Mouse (Mus musculus): ENCODE results near the gene Fgf22.

Gene Fgf22

DNA sequence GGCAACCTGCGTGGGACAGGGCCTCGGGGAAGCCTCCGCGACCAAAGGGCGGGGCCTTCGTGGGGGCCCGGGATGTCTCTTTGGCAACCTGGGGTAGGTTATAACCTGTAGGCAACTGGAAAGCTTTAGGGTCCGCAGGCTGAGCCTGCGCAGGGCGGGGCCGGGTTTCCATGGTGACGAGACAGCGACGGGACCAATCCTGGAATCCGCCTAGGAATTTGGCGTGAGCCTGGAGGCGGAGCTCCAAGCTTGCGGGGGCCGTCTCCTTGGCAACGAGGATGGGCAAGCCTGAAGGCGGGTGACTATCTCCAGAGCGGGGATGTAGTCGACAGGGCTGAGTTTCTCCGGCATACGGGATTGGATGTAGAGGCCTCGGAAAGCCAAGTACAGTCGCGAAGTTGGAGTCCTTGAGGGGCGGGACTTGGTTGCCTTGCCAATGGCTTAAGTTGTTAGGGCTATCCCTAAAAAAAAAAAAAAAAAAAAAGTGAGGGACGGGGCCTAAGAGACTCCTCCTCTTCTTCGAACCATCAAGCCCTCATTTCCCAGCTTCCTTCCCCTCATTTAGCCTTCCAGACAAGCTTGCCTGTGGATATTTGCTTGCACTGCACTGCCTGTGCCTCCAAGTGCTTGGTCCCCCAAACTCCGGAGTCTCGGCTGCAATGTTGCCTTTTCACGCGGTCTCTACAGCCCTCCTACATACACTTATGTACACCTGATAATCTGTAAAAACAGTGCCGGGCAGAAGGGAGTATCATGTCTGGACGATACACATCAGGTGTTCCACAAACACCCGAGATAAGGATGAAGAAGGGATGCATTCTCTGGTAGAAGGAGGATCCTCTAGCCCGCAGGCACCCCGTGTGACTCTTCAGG is 12.7 kb downstream of the Fgf22 start:
- DNase-seq (ENCODE audit: low spot score in 2 of 2) = no peak

GRCm38 (mm10) chr10:79768400-79768799 is 13.5 kb downstream of the Fgf22 start:
- DNase-seq (ENCODE audit: low spot score in 2 of 2) = peak; percentile 38 to 67

GRCm38 (mm10) chr10:79769329-79769728 is 14.5 kb downstream of the Fgf22 start:
- no peak for DNase-seq (ENCODE audit: low spot score in 2 of 2)

GRCm38 (mm10) chr10:79772320-79772719 is 17.4 kb downstream of the Fgf22 start:
- no peak for DNase-seq (ENCODE audit: low spot score in 2 of 2)

DNA sequence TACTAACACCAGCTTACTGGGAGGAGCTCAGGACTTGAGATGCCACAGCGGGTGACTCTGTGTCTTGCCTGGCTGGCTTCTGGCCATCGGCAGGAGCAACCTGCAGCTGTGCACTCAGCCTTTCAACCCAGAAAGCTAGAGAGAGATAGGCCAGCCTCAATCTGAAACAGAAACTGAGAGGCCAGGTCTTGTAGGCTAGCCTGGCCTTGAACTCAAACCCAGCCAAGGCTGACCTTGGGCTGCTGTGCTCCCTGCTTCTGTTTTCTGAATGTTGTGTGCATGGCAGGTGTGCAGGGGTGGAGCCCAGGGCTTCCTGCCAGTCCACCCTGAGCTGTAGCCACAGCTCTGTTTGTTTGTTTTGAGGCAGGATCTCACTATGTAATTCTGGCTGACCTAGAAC is 18.3 kb downstream of the Fgf22 start:
- no peak for DNase-seq (ENCODE audit: low spot score in 2 of 2)

- DNase-seq (ENCODE audit: low spot score in 2 of 2) = no peak
These were observed 19.8 kb downstream of the Fgf22 start for GRCm38 (mm10) chr10:79774486-79775279.

GRCm38 (mm10) chr10:79777103-79777531 is 22.2 kb downstream of the Fgf22 start, which contains the start of gene Fstl3:
Gene Fstl3 (plus strand): TSS chr10:79777272.
- no peak for DNase-seq (ENCODE audit: low spot score in 2 of 2)

DNA sequence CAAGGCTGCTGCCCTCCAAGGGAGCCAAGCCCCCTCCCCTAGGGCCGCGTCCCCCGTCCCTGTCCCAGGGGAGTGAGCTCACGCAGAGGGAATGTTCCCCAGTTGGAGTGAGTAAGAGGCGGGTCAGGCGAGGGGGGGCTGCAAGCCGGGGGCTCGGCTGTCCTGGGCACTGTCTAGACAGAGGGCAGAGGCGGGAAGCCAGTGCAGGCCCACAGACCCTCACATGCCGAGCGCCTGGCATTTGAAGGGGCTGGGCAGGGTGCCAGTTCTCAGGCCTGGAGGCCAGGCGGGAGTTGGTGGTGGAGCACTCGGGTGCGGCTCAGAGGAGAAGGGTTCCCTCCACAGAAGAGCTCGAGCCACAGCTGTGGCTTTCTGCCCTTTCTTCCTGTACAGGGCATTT is 23.1 kb downstream of the Fgf22 start:
- DNase-seq (ENCODE audit: low spot score in 2 of 2) = no peak

GRCm38 (mm10) chr10:79779193-79779592 is 24.3 kb downstream of the Fgf22 start:
- DNase-seq (ENCODE audit: low spot score in 2 of 2) = no peak

- peak; percentile 98 for DNase-seq (ENCODE audit: low spot score in 2 of 2)
These were observed 25.1 kb downstream of the Fgf22 start for GRCm38 (mm10) chr10:79779784-79780663.

DNA sequence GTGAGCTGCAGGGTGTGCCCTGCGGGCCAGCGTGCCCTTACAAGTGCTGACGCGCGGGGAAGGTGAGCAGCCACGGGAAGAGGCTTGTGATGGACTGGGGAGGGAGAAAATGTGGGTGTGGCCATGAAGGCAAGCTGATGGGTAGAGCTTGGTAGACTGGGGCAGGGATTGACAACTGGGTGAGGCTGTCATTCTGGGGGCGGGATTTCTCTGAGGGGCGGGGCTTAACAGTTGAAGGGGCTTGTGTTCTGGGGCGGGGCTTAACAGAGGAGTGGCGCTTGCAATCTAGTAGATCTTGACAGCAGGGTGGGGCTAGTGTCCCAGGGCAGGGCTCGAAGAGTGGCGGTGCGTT is 25.8 kb downstream of the Fgf22 start:
- no peak for DNase-seq (ENCODE audit: low spot score in 2 of 2)

DNA sequence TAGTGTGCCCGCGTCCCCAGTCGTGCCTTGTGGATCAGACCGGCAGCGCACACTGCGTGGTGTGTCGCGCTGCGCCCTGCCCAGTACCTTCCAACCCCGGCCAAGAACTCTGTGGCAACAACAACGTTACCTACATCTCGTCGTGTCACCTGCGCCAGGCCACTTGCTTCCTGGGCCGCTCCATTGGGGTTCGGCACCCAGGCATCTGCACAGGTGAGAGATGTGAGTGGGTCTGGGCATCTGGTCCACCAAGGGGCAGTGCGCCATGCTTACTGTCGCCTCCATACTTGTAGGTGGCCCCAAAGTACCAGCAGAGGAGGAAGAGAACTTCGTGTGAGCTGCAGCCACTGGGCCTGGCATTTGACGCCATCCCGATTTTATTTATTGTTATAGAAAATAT is 26.3 kb downstream of the Fgf22 start:
- no peak for DNase-seq (ENCODE audit: low spot score in 2 of 2)

DNA sequence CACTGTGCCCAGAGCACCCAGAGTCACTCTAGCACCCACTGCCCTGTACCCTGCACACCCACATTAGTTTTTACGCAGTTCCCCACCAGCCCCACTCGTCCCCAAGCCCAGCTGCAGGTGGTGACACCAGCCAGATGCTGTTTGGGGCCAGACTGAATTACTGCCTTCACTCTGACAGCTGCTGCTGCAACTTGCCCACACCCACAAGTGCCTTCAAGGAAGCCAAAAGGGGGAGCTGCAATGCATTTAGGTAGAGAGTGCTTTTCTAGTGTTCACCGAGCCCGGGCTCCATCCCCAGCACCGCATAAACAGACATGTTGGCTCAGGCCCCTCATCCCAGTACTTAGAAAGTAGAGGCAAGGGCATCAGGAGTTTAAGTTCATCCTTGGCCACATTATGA is 27.1 kb downstream of the Fgf22 start:
- no peak for DNase-seq (ENCODE audit: low spot score in 2 of 2)

- DNase-seq (ENCODE audit: low spot score in 2 of 2) = no peak
These were observed 28.2 kb downstream of the Fgf22 start for GRCm38 (mm10) chr10:79783050-79783449.

DNA sequence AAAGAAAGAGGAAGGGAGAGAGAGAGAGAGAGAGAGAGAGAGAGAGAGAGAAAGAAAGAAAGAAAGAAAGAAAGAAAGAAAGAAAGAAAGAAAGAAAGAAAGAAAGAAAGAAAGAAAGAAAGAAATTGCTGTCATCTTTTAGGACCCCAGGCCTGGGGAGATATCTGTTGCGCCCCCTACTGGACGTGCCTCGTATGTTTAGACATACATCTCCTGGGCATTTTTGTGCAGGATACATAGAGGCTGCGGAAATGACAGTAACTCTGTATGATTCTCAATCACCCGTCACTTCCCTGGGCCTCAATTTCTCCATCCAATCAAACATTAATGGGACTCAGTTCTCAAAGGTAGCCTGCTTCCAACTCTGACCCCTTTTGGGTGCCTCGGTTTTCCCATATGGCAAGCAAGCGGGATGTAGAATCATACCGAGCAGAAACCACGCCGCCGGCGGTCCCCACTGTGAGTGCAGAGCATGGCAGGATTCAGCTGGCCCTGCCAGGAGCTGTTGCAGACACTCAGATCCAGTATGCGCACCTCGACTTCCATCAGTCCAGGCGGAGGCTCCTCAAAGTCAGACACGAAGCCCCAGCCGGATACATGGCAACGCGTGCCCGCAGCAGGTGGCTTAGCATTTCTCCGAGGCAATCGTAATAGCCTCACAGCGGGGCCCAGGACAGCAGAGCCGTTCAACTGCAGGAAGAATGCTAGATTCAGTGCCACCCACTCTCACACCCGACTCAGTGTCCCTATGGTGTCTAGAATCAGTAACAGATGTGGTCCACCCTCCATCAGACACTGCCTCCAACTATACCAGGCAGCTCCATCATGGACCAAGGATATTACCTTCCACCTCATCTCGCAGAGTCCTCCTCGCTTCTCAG is 29.3 kb downstream of the Fgf22 start:
- DNase-seq (ENCODE audit: low spot score in 2 of 2) = peak in 1 of 2 experiments; percentile 56

DNA sequence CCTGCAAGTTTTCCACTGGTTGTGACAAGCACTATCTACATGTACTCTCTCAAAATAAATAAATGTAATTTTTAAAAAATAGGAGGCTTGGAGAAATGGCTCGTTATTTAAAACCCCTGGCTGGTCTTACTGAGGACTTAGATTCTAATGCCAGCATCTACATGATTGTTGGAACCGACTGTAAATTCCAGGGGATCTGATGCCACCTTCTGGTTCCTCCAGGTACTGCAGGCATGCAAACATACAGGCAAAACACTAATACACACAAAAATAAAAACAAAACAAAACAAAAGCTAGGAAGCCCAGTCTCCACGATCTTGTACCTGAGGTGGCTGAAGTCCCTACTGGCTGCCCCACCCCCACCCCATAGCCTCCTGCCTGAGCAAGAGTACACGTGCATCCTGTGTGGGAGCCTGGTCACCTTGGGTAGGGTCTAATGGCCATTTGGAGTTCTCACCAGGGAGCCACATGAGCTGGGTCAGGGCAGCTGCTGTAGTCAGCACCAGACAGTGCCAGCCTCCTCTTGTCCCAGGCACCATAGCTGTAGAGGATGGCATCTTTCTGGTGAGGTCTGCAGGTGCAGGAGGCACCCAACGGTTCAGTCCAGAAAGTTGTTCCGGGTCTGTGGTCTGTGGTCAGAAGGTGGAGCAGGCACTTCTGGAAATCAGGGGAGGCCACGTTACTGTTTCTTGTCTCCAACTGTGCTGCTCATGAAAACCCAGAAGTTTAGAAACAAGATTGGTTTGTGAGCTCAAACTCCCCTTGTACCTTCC is 33.7 kb downstream of the Fgf22 start:
- DNase-seq (ENCODE audit: low spot score in 2 of 2) = peak; percentile 72 to 83

GRCm38 (mm10) chr10:79789581-79789980 is 34.7 kb downstream of the Fgf22 start:
- DNase-seq (ENCODE audit: low spot score in 2 of 2) = no peak

DNA sequence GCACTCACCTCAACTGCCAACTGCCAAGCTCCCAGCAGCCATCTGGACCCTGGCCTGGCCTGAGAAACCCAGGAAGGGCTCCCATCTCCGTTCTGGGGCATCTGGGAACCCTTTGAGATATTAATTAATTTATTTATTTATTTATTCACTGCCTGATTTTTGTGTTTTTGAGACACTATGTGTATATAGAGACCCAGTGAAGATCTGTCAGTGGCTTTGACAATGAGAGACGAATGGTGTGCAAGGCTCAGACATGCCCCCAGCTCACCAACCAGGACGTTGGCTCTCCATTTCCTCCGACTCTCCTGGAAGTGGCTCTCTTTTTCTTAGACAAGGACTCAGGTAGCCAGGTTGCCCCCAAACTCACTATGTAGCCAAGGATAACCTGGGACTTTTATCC is 36.0 kb downstream of the Fgf22 start, which contains the start of gene Prss57:
Gene Prss57, minus strand, starts transcription at position 101 of the 400 bp plus-strand sequence.
- DNase-seq (ENCODE audit: low spot score in 2 of 2) = no peak

GRCm38 (mm10) chr10:79792339-79793040 is 37.6 kb downstream of the Fgf22 start:
- DNase-seq (ENCODE audit: low spot score in 2 of 2) = no peak
